Mouse (Mus musculus): ENCODE results near the gene Trim28. TPM values are rescaled to one million over a fixed set of nuclear protein-coding genes. Genes with fewer than 3 reads are reported as not detected.

Trim28 gene
- total and polyA plus RNA-seq, 3 experiments = 104 to 1,160 (median 702) TPM

- H3K9me3 ChIP-seq (replicated peaks; ENCODE audit: insufficient read depth, low read length) = no peaks in the 10 kb centered on the region
- peaks cover 0 to 7% of the 10 kb centered on the region in 2 experiments; a peak in 2 of 4 replicates for H3K36me3 ChIP-seq (ENCODE audit: control insufficient read depth in 1 of 2, insufficient read depth in 2 of 2, low read length in 2 of 2)
- no peak overlapping the region for H3K9ac ChIP-seq (ENCODE audit: control insufficient read depth, low read depth, low read length, poor library complexity, severe bottlenecking)
- DNase-seq (ENCODE audit: low read depth, low spot score) = no peak
- TF ChIP-seq MYC (IDR thresholded peaks at IDR 0.05; ENCODE audit: low read depth, low read length) (no peak), GABPA (IDR thresholded peaks at IDR 0.05; ENCODE audit: low read depth, low read length) (no peak), BHLHE40 (IDR thresholded peaks at IDR 0.05; ENCODE audit: borderline replicate concordance, low read depth, low read length) (no peak), NELFE (IDR thresholded peaks at IDR 0.05; ENCODE audit: low read depth, low read length) (no peak), ETS1 (IDR thresholded peaks at IDR 0.05; ENCODE audit: low read depth, low read length) (no peak), SIN3A (IDR thresholded peaks at IDR 0.05; ENCODE audit: low read length) (no peak), POLR2A (IDR thresholded peaks at IDR 0.05; ENCODE audit: control insufficient read depth in 1 of 2, insufficient read depth in 1 of 2, low read depth in 1 of 2, low read length in 2 of 2, poor library complexity in 1 of 2) (no peak)
- no peak overlapping the region for H3K27ac ChIP-seq (ENCODE audit: control insufficient read depth, low read depth, low read length)
- no peak overlapping the region for H3K4me3 ChIP-seq (ENCODE audit: control insufficient read depth in 1 of 2, insufficient read depth in 1 of 2, low read depth in 2 of 2, low read length in 2 of 2)
- H3K27me3 ChIP-seq (ENCODE audit: control insufficient read depth in 1 of 2, insufficient read depth in 2 of 2, low read length in 2 of 2) = no peaks in the 10 kb centered on the region
- peaks cover 19% of the 10 kb centered on the region for H3K79me2 ChIP-seq (ENCODE audit: control insufficient read depth, insufficient read depth, low read length, poor library complexity)
- H3K4me1 ChIP-seq (ENCODE audit: control insufficient read depth in 1 of 2, insufficient read depth in 2 of 2, low read length in 2 of 2) = peaks cover 5 to 14% of the 10 kb centered on the region in 2 experiments; a peak in 3 of 4 replicates
Measured at GRCm38 (mm10) chr7:13041256-13041655, 42.3 kb downstream of the Trim28 start.

GRCm38 (mm10) chr7:13042511-13042910, 43.6 kb downstream of the Trim28 start:
- no peak for DNase-seq (ENCODE audit: low read depth, low spot score)
- no peaks in the 10 kb centered on the region for H3K27me3 ChIP-seq (ENCODE audit: control insufficient read depth in 1 of 2, insufficient read depth in 2 of 2, low read length in 2 of 2)
- peaks cover 5 to 11% of the 10 kb centered on the region in 2 experiments; a peak in 3 of 4 replicates for H3K4me1 ChIP-seq (ENCODE audit: control insufficient read depth in 1 of 2, insufficient read depth in 2 of 2, low read length in 2 of 2)

GRCm38 (mm10) chr7:13043120-13043444, 44.2 kb downstream of the Trim28 start:
- Histone ChIP-seq H3K79me2 (ENCODE audit: control insufficient read depth, insufficient read depth, low read length, poor library complexity) (peaks cover 3% of the 10 kb centered on the region; the same call in 1 of the 2 replicates), H3K27ac (ENCODE audit: control insufficient read depth, low read depth, low read length) (no peak overlapping the region), H3K27me3 (ENCODE audit: control insufficient read depth in 1 of 2, insufficient read depth in 2 of 2, low read length in 2 of 2) (no peaks in the 10 kb centered on the region), H3K36me3 (ENCODE audit: control insufficient read depth in 1 of 2, insufficient read depth in 2 of 2, low read length in 2 of 2) (peaks cover 0 to 7% of the 10 kb centered on the region in 2 experiments; a peak in 2 of 4 replicates), H3K4me1 (ENCODE audit: control insufficient read depth in 1 of 2, insufficient read depth in 2 of 2, low read length in 2 of 2) (peaks cover 5 to 11% of the 10 kb centered on the region in 2 experiments; a peak in 3 of 4 replicates), H3K4me3 (ENCODE audit: control insufficient read depth in 1 of 2, insufficient read depth in 1 of 2, low read depth in 2 of 2, low read length in 2 of 2) (no peak overlapping the region), H3K9me3 (replicated peaks; ENCODE audit: insufficient read depth, low read length) (no peaks in the 10 kb centered on the region), H3K9ac (ENCODE audit: control insufficient read depth, low read depth, low read length, poor library complexity, severe bottlenecking) (no peak overlapping the region)
- no peak for DNase-seq (ENCODE audit: low read depth, low spot score)
- TF ChIP-seq USF2 (IDR thresholded peaks at IDR 0.05; ENCODE audit: borderline replicate concordance in 1 of 2, insufficient read depth in 1 of 2, low read depth in 1 of 2, low read length in 2 of 2) = no peak
- TF ChIP-seq BHLHE40 (IDR thresholded peaks at IDR 0.05; ENCODE audit: borderline replicate concordance, low read depth, low read length) = no peak
- no peak for TF ChIP-seq EP300 (IDR thresholded peaks at IDR 0.05; ENCODE audit: low read depth in 1 of 2, low read length in 2 of 2)
- no peak for TF ChIP-seq MEF2A (IDR thresholded peaks at IDR 0.05; ENCODE audit: extremely low read depth, insufficient replicate concordance, low read depth, low read length, poor library complexity, severe bottlenecking)
- no peak for TF ChIP-seq KAT2A (conservative IDR thresholded peaks at IDR 0.05; ENCODE audit: low read depth, low read length)
- TF ChIP-seq JUND (IDR thresholded peaks at IDR 0.05; ENCODE audit: low read depth, low read length) = no peak
- TF ChIP-seq MYB (IDR thresholded peaks at IDR 0.05; ENCODE audit: low read depth, low read length) = no peak
- no peak for TF ChIP-seq TBP (IDR thresholded peaks at IDR 0.05; ENCODE audit: low read depth, low read length)
- TF ChIP-seq ETS1 (IDR thresholded peaks at IDR 0.05; ENCODE audit: low read depth, low read length) = no peak
- TF ChIP-seq CHD2 (IDR thresholded peaks at IDR 0.05; ENCODE audit: low read length) = no peak
- no peak for TF ChIP-seq MAFK (IDR thresholded peaks at IDR 0.05; ENCODE audit: borderline replicate concordance, low read depth, low read length)
- TF ChIP-seq TCF12 (IDR thresholded peaks at IDR 0.05; ENCODE audit: low read depth, low read length) = no peak
- no peak for TF ChIP-seq HCFC1 (IDR thresholded peaks at IDR 0.05; ENCODE audit: low read depth, low read length)

More at GRCm38 (mm10) chr7:13042511-13042910, 43.6 kb downstream of the Trim28 start:
- Histone ChIP-seq H3K9ac (ENCODE audit: control insufficient read depth, low read depth, low read length, poor library complexity, severe bottlenecking) (no peak overlapping the region), H3K9me3 (replicated peaks; ENCODE audit: insufficient read depth, low read length) (no peaks in the 10 kb centered on the region), H3K79me2 (ENCODE audit: control insufficient read depth, insufficient read depth, low read length, poor library complexity) (peaks cover 6% of the 10 kb centered on the region; the same call in 1 of the 2 replicates), H3K36me3 (ENCODE audit: control insufficient read depth in 1 of 2, insufficient read depth in 2 of 2, low read length in 2 of 2) (peaks cover 0 to 7% of the 10 kb centered on the region in 2 experiments; a peak in 2 of 4 replicates), H3K4me3 (ENCODE audit: control insufficient read depth in 1 of 2, insufficient read depth in 1 of 2, low read depth in 2 of 2, low read length in 2 of 2) (no peak overlapping the region), H3K27ac (ENCODE audit: control insufficient read depth, low read depth, low read length) (no peak overlapping the region)
- TF ChIP-seq UBTF (IDR thresholded peaks at IDR 0.05; ENCODE audit: borderline replicate concordance, insufficient read depth, low read depth, low read length) (no peak), MAZ (IDR thresholded peaks at IDR 0.05; ENCODE audit: low read depth, low read length) (no peak), USF1 (IDR thresholded peaks at IDR 0.05; ENCODE audit: low read depth, low read length) (no peak), NELFE (IDR thresholded peaks at IDR 0.05; ENCODE audit: low read depth, low read length) (no peak), ZMIZ1 (IDR thresholded peaks at IDR 0.05; ENCODE audit: low read depth, low read length) (no peak), MYB (IDR thresholded peaks at IDR 0.05; ENCODE audit: low read depth, low read length) (no peak), SIN3A (IDR thresholded peaks at IDR 0.05; ENCODE audit: low read length) (no peak), MXI1 (IDR thresholded peaks at IDR 0.05; ENCODE audit: low read depth, low read length) (no peak)

All from MEL (cell line).